Mouse (Mus musculus) layer of hippocampus, adult 9-10 months (tissue): ENCODE measurements around the gene Trim75.
"Not testable (repeated sequence)": the region's sequence is repeated elsewhere in the genome, so short reads cannot be mapped to it uniquely, and the experiment has no call there.

Source experiments
- DNase-seq: peaks from one replicate; pipeline ENCODE4 v3.0.0; 2022; ENCODE audit warnings: low spot score

Gene Trim75

GRCm38 (mm10) chr8:64987731-64988130, at the start of gene Trim75:
TSS of gene Trim75 (minus strand) at chr8:64987831.
- DNase-seq, result no peak

GRCm38 (mm10) chr8:65037117-65037533, 49.5 kb upstream of the Trim75 start, which contains the start of gene Apela:
TSS of gene Apela (minus strand) at chr8:65037336.
- DNase-seq, result peak; percentile 1

- DNase-seq, result no peak
Measured at GRCm38 (mm10) chr8:65034136-65034535, 46.5 kb upstream of the Trim75 start.

GRCm38 (mm10) chr8:65033056-65033455, 45.4 kb upstream of the Trim75 start:
- DNase-seq, result no peak

GRCm38 (mm10) chr8:65032107-65032506, 44.5 kb upstream of the Trim75 start:
- no peak for DNase-seq

- no peak for DNase-seq
Measured at GRCm38 (mm10) chr8:65030735-65031485, 43.3 kb upstream of the Trim75 start.

- DNase-seq, result no peak
Measured at GRCm38 (mm10) chr8:65029776-65030175, 42.1 kb upstream of the Trim75 start.

GRCm38 (mm10) chr8:65028959-65029686, 41.5 kb upstream of the Trim75 start:
- DNase-seq, result no peak

GRCm38 (mm10) chr8:65022485-65022884, 34.9 kb upstream of the Trim75 start:
- peak; percentile 71 for DNase-seq

- no peak for DNase-seq
Measured at GRCm38 (mm10) chr8:65018423-65018822, 30.8 kb upstream of the Trim75 start, which contains the start of the genes Trim61 and Trim60. TSS of gene Trim61 (minus strand) at chr8:65018523. TSS of gene Trim60 (minus strand) at chr8:65018584.

GRCm38 (mm10) chr8:65007616-65008015, 20.0 kb upstream of the Trim75 start:
- DNase-seq, result not testable (repeated sequence)

GRCm38 (mm10) chr8:64998806-64999365, 11.3 kb upstream of the Trim75 start:
- no peak for DNase-seq

- DNase-seq, result no peak
Measured at GRCm38 (mm10) chr8:64983150-64983897, 4.3 kb downstream of the Trim75 start.

GRCm38 (mm10) chr8:64962836-64963235, 24.8 kb downstream of the Trim75 start:
- no peak for DNase-seq

- no peak for DNase-seq
Measured at GRCm38 (mm10) chr8:64959025-64959424, 28.6 kb downstream of the Trim75 start.

GRCm38 (mm10) chr8:64952101-64952500, 35.5 kb downstream of the Trim75 start:
- no peak for DNase-seq

GRCm38 (mm10) chr8:64948371-64948770, 39.3 kb downstream of the Trim75 start:
- DNase-seq, result no peak

- DNase-seq, result no peak
Measured at GRCm38 (mm10) chr8:64947698-64948034, 40.0 kb downstream of the Trim75 start.

GRCm38 (mm10) chr8:64946820-64947697, 40.6 kb downstream of the Trim75 start, which contains the start of gene Tmem192:
TSS of gene Tmem192 (plus strand) at chr8:64947185.
- peak; percentile 85 for DNase-seq

GRCm38 (mm10) chr8:64946441-64946819, 41.2 kb downstream of the Trim75 start:
- DNase-seq, result no peak

- DNase-seq, result no peak
Measured at GRCm38 (mm10) chr8:64945606-64946005, 42.0 kb downstream of the Trim75 start.
